Mouse (Mus musculus): Measurements from ENCODE around the gene Gm35134. TPM values are rescaled to one million over a fixed set of nuclear protein-coding genes. Genes with fewer than 3 reads are reported as not detected.
"Not testable (repeated sequence)": the region's sequence is repeated elsewhere in the genome, so short reads cannot be mapped to it uniquely, and the experiment has no call there.

Gene Gm35134
- not detected in 2 replicates for polyA plus RNA-seq (2012; ENCODE audit: insufficient read depth, insufficient read length, missing spikeins)

DNA sequence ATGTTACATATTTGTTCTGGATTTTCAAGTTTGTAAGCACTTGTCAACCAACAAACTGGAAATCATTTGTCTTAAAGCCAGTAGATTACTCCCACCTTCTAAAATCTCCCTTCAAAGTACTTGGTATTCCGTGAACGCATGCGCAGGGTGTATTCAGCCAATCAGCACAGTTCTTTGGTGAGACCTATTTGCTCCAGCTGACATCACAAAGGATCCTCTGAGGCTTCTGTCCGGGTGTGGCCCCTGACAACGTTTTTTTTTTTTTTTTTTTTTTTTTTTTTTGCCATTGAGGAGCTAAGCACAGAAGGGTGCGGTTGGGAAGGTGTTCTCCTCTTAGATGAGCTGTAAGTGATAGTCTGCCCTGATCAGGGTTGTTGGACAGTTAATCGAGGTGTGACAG is at the start of gene Gm35134:
Gene Gm35134 (plus strand): TSS at position 301 of the 400 bp plus-strand sequence.
- H3K27ac ChIP-seq (replicated peaks; ENCODE audit: low read depth, low read length); H3K4me1 ChIP-seq (ENCODE audit: control insufficient read depth, insufficient read depth, insufficient read length, low read length); H3K4me3 ChIP-seq (ENCODE audit: insufficient read depth, low read depth, low read length): not testable (repeated sequence)
